Mouse (Mus musculus): ENCODE results near the gene Tnnt3. TPM values are rescaled to one million over a fixed set of nuclear protein-coding genes. Genes with fewer than 3 reads are reported as not detected.

Gene Tnnt3
- polyA plus RNA-seq, 1 experiment from 2014 or later, result 8.0 TPM

DNA sequence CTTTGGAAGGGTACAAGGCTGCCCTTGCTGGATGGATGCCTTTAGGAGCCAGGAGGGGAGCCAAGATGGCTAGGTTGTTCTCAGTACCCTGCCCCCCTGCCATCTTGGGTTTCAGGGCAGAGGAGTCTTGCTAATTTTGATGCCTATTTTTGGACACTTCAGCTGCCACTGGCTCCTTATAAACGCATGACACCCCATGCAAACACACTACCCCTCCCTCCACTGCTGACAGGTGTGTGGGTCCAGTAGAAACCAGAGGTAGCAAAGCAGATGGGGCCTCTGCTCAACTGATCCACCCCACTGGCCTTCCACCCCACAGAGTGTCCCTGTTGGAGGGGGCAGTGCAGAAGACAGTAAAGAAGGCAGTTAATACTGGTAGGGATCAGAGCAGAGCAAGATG lies 1.4 kb downstream of the Tnnt3 start:
- Histone ChIP-seq H3K27me3 (ENCODE audit: control insufficient read depth, insufficient read depth, low read length) (no peaks in the 10 kb centered on the region), H3K4me3 (ENCODE audit: low read depth, low read length) (no peak overlapping the region), H3K4me2 (replicated peaks; ENCODE audit: low read depth) (no peak overlapping the region), H3K36me3 (ENCODE audit: control insufficient read depth, insufficient read depth, low read length) (no peaks in the 10 kb centered on the region), H3K27ac (replicated peaks) (no peak overlapping the region), H3K4me1 (replicated peaks; ENCODE audit: control insufficient read depth, insufficient read depth) (no peaks in the 10 kb centered on the region), H3K9ac (ENCODE audit: low read length) (no peak overlapping the region), H3K9me3 (ENCODE audit: control insufficient read depth, low read length) (no peaks in the 10 kb centered on the region)
- ATAC-seq (ENCODE audit: low FRiP score, low TSS enrichment), result no peak
- DNase-seq (ENCODE audit: low spot score), result no peak
- 81% methylated on average over 1 of the region's 1 CpGs for WGBS
- TF ChIP-seq EP300 (optimal IDR thresholded peaks at IDR 0.05) (no peak), CTCF (IDR thresholded peaks at IDR 0.05; ENCODE audit: low read depth) (no peak)

DNA sequence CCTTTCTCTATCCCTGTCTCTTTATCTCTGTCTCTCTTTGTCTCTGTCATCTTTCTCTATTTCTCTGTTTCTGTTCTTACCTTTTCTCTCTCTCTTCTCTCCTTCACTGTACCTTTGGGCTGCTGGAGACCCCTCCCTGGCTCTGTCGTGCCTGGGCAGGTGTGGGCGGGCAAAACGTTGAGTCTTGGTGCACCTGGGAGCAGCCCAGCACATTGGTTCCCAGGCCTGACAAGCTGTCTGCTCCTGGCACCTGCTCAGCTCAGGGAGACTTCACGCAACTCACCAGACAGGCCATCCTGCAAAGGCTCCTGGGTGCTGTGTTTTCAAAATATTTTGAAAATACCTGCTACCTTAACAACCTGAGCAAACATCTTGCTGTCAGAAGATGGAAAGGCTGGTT lies 4.6 kb downstream of the Tnnt3 start:
- no peak for TF ChIP-seq CTCF (IDR thresholded peaks at IDR 0.05; ENCODE audit: low read depth)
- TF ChIP-seq EP300 (optimal IDR thresholded peaks at IDR 0.05), result no peak
- no peak overlapping the region for H3K4me2 ChIP-seq (replicated peaks; ENCODE audit: low read depth)
- no peak overlapping the region for H3K9ac ChIP-seq (ENCODE audit: low read length)
- no peak overlapping the region for H3K4me3 ChIP-seq (ENCODE audit: low read depth, low read length)
- H3K36me3 ChIP-seq (ENCODE audit: control insufficient read depth, insufficient read depth, low read length), result no peaks in the 10 kb centered on the region
- DNase-seq (ENCODE audit: low spot score) (no peak), ATAC-seq (ENCODE audit: low FRiP score, low TSS enrichment) (no peak)
- peaks cover 9% of the 10 kb centered on the region for H3K4me1 ChIP-seq (replicated peaks; ENCODE audit: control insufficient read depth, insufficient read depth)
- WGBS, result 68% methylated on average over 4 of the region's 4 CpGs
- no peaks in the 10 kb centered on the region for H3K9me3 ChIP-seq (ENCODE audit: control insufficient read depth, low read length)
- H3K27ac ChIP-seq (replicated peaks), result no peak overlapping the region
- H3K27me3 ChIP-seq (ENCODE audit: control insufficient read depth, insufficient read depth, low read length), result no peaks in the 10 kb centered on the region

DNA sequence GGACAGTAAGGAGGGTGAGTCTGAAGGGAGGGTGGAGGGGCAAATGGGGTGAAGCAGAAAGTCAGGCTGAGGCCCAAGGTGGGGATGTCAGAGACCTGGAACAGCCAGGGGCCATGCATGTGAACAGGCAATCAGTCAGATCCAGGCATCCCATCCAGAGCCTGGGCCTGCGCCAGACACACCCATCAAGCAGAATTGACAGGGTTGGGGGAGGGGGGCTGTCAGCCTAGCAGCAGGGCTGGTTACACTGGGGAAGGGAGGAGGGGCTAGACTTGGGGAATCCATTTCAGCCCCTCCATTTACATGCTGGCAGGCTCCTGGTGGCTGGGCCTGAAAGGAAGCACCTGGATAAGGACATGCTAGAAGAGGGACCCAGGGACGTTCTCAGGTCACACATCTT lies 7.3 kb downstream of the Tnnt3 start:
- H3K9me3 ChIP-seq (ENCODE audit: control insufficient read depth, low read length), result no peaks in the 10 kb centered on the region
- H3K4me1 ChIP-seq (replicated peaks; ENCODE audit: control insufficient read depth, insufficient read depth), result peaks cover 9% of the 10 kb centered on the region
- ATAC-seq (ENCODE audit: low FRiP score, low TSS enrichment), result no peak
- H3K27ac ChIP-seq (replicated peaks), result no peak overlapping the region
- no peak overlapping the region for H3K9ac ChIP-seq (ENCODE audit: low read length)
- no peak overlapping the region for H3K4me2 ChIP-seq (replicated peaks; ENCODE audit: low read depth)
- DNase-seq (ENCODE audit: low spot score), result no peak
- no peak for TF ChIP-seq EP300 (optimal IDR thresholded peaks at IDR 0.05)
- no peak for TF ChIP-seq CTCF (IDR thresholded peaks at IDR 0.05; ENCODE audit: low read depth)
- no peaks in the 10 kb centered on the region for H3K36me3 ChIP-seq (ENCODE audit: control insufficient read depth, insufficient read depth, low read length)
- no peak overlapping the region for H3K4me3 ChIP-seq (ENCODE audit: low read depth, low read length)
- 38% methylated on average over 2 of the region's 2 CpGs for WGBS
- no peaks in the 10 kb centered on the region for H3K27me3 ChIP-seq (ENCODE audit: control insufficient read depth, insufficient read depth, low read length)

DNA sequence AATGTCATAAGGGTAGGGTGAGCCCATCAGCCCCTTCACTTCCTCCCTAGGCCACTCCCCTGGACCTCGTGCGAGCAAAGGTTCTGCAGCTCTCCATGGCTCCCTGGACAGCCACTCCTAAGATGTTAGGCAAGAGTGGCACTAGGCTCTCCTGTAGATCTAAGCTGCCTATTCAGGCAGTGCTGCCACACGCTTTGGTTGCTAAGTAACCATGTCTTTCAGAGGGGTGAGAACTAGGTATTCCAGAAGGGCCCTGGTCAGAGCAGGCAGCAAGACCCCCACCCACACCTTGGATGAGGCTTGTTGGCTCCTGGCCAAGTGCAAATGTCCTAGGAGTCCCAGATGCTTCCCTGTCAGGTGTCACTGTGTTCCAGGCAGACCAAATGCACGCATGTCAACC lies 7.9 kb downstream of the Tnnt3 start:
- no peak for DNase-seq (ENCODE audit: low spot score)
- TF ChIP-seq CTCF (IDR thresholded peaks at IDR 0.05; ENCODE audit: low read depth), result no peak
- TF ChIP-seq EP300 (optimal IDR thresholded peaks at IDR 0.05), result no peak
- WGBS, result 44% methylated on average over 4 of the region's 4 CpGs
- Histone ChIP-seq H3K27me3 (ENCODE audit: control insufficient read depth, insufficient read depth, low read length) (no peaks in the 10 kb centered on the region), H3K9me3 (ENCODE audit: control insufficient read depth, low read length) (no peaks in the 10 kb centered on the region), H3K27ac (replicated peaks) (no peak overlapping the region), H3K4me1 (replicated peaks; ENCODE audit: control insufficient read depth, insufficient read depth) (peaks cover 9% of the 10 kb centered on the region), H3K9ac (ENCODE audit: low read length) (no peak overlapping the region), H3K36me3 (ENCODE audit: control insufficient read depth, insufficient read depth, low read length) (no peaks in the 10 kb centered on the region), H3K4me3 (ENCODE audit: low read depth, low read length) (no peak overlapping the region), H3K4me2 (replicated peaks; ENCODE audit: low read depth) (no peak overlapping the region)
- ATAC-seq (ENCODE audit: low FRiP score, low TSS enrichment), result no peak

DNA sequence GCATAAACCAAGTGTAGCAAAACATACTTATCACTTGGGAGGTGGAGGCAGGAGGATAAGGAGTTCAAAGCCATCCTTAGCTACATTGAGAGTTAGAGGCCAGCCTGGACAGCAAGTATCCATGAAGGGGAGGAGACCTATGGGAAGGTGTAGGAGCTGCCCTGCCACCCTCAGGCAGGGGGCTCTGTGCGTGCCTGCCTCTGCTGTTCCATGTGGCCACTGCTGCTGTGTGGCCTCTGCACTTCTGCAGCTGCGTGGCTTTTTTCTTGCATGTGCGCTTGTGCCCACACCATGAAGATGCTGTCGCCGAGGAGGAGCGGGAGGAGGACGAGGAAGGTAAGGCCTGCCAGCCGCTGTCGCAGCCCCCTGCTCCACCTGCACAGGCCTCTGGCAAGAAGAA lies 8.8 kb downstream of the Tnnt3 start:
- no peak for DNase-seq (ENCODE audit: low spot score)
- WGBS, result 88% methylated on average over 9 of the region's 9 CpGs
- TF ChIP-seq EP300 (optimal IDR thresholded peaks at IDR 0.05) (no peak), CTCF (IDR thresholded peaks at IDR 0.05; ENCODE audit: low read depth) (no peak)
- no peaks in the 10 kb centered on the region for H3K36me3 ChIP-seq (ENCODE audit: control insufficient read depth, insufficient read depth, low read length)
- ATAC-seq (ENCODE audit: low FRiP score, low TSS enrichment), result no peak
- no peak overlapping the region for H3K4me3 ChIP-seq (ENCODE audit: low read depth, low read length)
- H3K27me3 ChIP-seq (ENCODE audit: control insufficient read depth, insufficient read depth, low read length), result no peaks in the 10 kb centered on the region
- H3K4me1 ChIP-seq (replicated peaks; ENCODE audit: control insufficient read depth, insufficient read depth), result peaks cover 9% of the 10 kb centered on the region
- H3K9me3 ChIP-seq (ENCODE audit: control insufficient read depth, low read length), result no peaks in the 10 kb centered on the region
- no peak overlapping the region for H3K4me2 ChIP-seq (replicated peaks; ENCODE audit: low read depth)
- no peak overlapping the region for H3K9ac ChIP-seq (ENCODE audit: low read length)
- no peak overlapping the region for H3K27ac ChIP-seq (replicated peaks)

DNA sequence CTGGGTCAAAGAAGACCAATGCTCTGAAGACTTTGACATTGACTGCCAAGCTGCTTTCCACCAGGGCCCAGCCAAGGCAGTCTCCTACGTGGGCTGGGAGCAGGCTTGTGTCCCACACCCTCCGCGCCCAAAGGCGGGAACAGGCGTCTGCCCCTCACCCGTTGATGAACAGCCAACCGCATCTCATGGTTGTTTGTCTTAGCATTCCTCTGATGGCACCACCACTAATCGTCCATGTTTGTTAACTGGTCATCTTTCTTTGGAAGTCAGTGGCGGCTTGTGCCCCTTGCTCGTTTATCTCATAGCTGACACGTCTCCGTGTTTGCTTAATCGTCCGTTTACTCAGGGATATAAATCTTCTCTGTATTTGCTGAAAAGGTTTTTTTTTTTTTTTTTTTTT lies 10.9 kb downstream of the Tnnt3 start:
- Histone ChIP-seq H3K27ac (replicated peaks) (peak overlapping the region; percentile 90), H3K9me3 (ENCODE audit: control insufficient read depth, low read length) (no peaks in the 10 kb centered on the region), H3K27me3 (ENCODE audit: control insufficient read depth, insufficient read depth, low read length) (no peaks in the 10 kb centered on the region), H3K4me1 (replicated peaks; ENCODE audit: control insufficient read depth, insufficient read depth) (peaks cover 9% of the 10 kb centered on the region), H3K4me3 (ENCODE audit: low read depth, low read length) (no peak overlapping the region), H3K4me2 (replicated peaks; ENCODE audit: low read depth) (no peak overlapping the region), H3K36me3 (ENCODE audit: control insufficient read depth, insufficient read depth, low read length) (no peaks in the 10 kb centered on the region), H3K9ac (ENCODE audit: low read length) (no peak overlapping the region)
- ATAC-seq (ENCODE audit: low FRiP score, low TSS enrichment) (no peak), DNase-seq (ENCODE audit: low spot score) (no peak)
- TF ChIP-seq CTCF (IDR thresholded peaks at IDR 0.05; ENCODE audit: low read depth) (no peak), EP300 (optimal IDR thresholded peaks at IDR 0.05) (no peak)
- 12% methylated on average over 14 of the region's 14 CpGs for WGBS

Data from stomach, postnatal 0 days (tissue).